Mouse (Mus musculus) embryonic fibroblast, embryonic 13.5 days (primary cell): ENCODE measurements at regions not wholly inside any gene's neighbourhood (a gene's known extent, or its start where the extent isn't known, plus 50 kb on each side); places are given as distances from the start of the nearest gene placed in this dataset.

Source experiments
- CTCF ChIP-seq: IDR thresholded peaks from 2 replicates; pipeline ENCODE4 v1.5.1; 2011; ENCODE audit warnings: mild to moderate bottlenecking, control low read depth, low read length, moderate library complexity, borderline replicate concordance; ENCODE audit not compliant: insufficient read depth
- POLR2A ChIP-seq: IDR thresholded peaks from 2 replicates; pipeline ENCODE4 v1.6.1; 2011; ENCODE audit warnings: low read depth, mild to moderate bottlenecking, control low read depth, low read length, moderate library complexity

- TF ChIP-seq POLR2A (no peak), CTCF (no peak)
These were observed 350.4 kb upstream of the Nr2f2 start for GRCm38 (mm10) chr7:70716811-70717458.
